Comparison of ENCODE assay signal across 11 mouse cellular contexts in the genomic region with DNA sequence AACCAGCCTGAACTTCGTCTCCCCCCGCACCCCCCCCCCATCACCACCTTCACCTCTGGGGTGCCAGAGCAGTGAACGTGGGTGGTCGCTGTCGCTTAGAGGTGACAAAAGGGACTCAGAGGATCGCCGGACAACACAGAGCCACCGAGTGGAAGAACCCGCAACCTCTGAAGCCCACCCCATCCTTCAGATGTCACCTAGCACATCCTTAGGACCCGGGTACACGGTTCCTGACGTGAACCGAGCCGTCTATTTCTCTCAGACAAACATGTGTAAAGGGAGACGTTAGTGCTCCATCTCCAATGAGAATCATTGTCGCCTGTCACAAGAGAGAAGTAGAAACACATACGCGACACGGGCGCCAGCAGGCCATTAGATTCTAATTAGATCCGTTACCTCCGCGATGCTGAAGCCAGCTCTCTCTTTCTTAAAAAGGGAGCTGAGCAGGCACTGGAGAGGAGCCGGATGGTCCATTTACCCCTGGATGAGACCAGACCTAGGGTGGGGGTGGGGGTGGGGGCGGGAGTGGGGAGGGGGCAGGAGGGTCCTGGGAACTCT. TPM values are rescaled to one million over a fixed set of nuclear protein-coding genes. Genes with fewer than 3 reads are reported as not detected.
DNase-seq lines count a peak whose midpoint lies in the region; ATAC-seq lines count a peak whose summit lies in the region.
"Had no signal": no experiment of that assay in that cellular context is flagged by ENCODE, and none has a peak within 500 bp of the region (broad histone marks: within the 10 kb centered on the region; RNA-seq: fewer than 3 reads in every experiment).

No protein-coding gene starts in this region.

- no peak overlapping the region for H3K4me3 ChIP-seq in embryonic facial prominence, embryonic 14.5 days (ENCODE audit: low read depth, low read length)
- H3K4me3 ChIP-seq in hindbrain, embryonic 16.5 days (ENCODE audit: low read length) = no peak overlapping the region
- H3K4me3 ChIP-seq in midbrain, embryonic 15.5 days = no peak overlapping the region
- H3K4me3 ChIP-seq: liver, embryonic 13.5 days; megakaryocyte, embryonic 14.5 days had no signal

- peaks cover 4% of the 10 kb centered on the region; the same call in 1 of the 2 replicates for H3K27me3 ChIP-seq in embryonic facial prominence, embryonic 14.5 days (replicated peaks; ENCODE audit: control insufficient read depth, insufficient read depth, low read length)
- no peaks in the 10 kb centered on the region for H3K27me3 ChIP-seq in hindbrain, embryonic 16.5 days (replicated peaks; ENCODE audit: control insufficient read depth, insufficient read depth, low read length)
- no peaks in the 10 kb centered on the region for H3K27me3 ChIP-seq in midbrain, embryonic 15.5 days (replicated peaks)
- H3K27me3 ChIP-seq: liver, embryonic 13.5 days had no signal

- no peak overlapping the region for H3K27ac ChIP-seq in embryonic facial prominence, embryonic 14.5 days (replicated peaks; ENCODE audit: low read depth, low read length)
- no peak overlapping the region for H3K27ac ChIP-seq in hindbrain, embryonic 16.5 days (ENCODE audit: low read depth, low read length)
- H3K27ac ChIP-seq in midbrain, embryonic 15.5 days = no peak overlapping the region
- H3K27ac ChIP-seq: liver, embryonic 13.5 days had no signal

- no peak overlapping the region for H3K9ac ChIP-seq in embryonic facial prominence, embryonic 14.5 days (ENCODE audit: low read depth, low read length)
- H3K9ac ChIP-seq in hindbrain, embryonic 16.5 days (ENCODE audit: low read depth, low read length) = no peak overlapping the region
- no peak overlapping the region for H3K9ac ChIP-seq in midbrain, embryonic 15.5 days
- H3K9ac ChIP-seq: liver, embryonic 13.5 days had no signal

- 12% methylated on average over 23 of the region's 25 CpGs for WGBS in embryonic facial prominence, embryonic 14.5 days
- WGBS in hindbrain, embryonic 16.5 days = 5% methylated on average over 25 of the region's 25 CpGs
- WGBS in midbrain, embryonic 15.5 days = 7% methylated on average over 25 of the region's 25 CpGs

- H3K4me2 ChIP-seq in embryonic facial prominence, embryonic 14.5 days (ENCODE audit: low read depth, low read length) = peak overlapping the region; percentile 29; the same call in 1 of the 2 replicates
- H3K4me2 ChIP-seq in hindbrain, embryonic 16.5 days (ENCODE audit: low read length) = peak overlapping the region; percentile 33
- H3K4me2 ChIP-seq in midbrain, embryonic 15.5 days = peak overlapping the region; percentile 7; the same call in 1 of the 2 replicates
- H3K4me2 ChIP-seq: liver, embryonic 13.5 days had no signal

- peak; percentile 29 for DNase-seq in embryo, embryonic 10 days (ENCODE audit: low spot score)
- no peak for DNase-seq in embryo, embryonic 10.5 days (ENCODE audit: low spot score)
- DNase-seq in embryonic facial prominence, embryonic 14.5 days (ENCODE audit: low spot score) = no peak
- no peak for DNase-seq in T-cell, adult 2 months (ENCODE audit: low spot score)
- DNase-seq in frontal cortex, postnatal 36 days (ENCODE audit: low spot score in 2 of 2) = no peak
- DNase-seq: liver, embryonic 13.5 days had no signal

- H3K9me3 ChIP-seq in embryonic facial prominence, embryonic 14.5 days (ENCODE audit: control insufficient read depth, low read length) = no peaks in the 10 kb centered on the region
- no peaks in the 10 kb centered on the region for H3K9me3 ChIP-seq in hindbrain, embryonic 16.5 days (ENCODE audit: control insufficient read depth, low read length)
- H3K9me3 ChIP-seq in midbrain, embryonic 15.5 days = no peaks in the 10 kb centered on the region
- H3K9me3 ChIP-seq: liver, embryonic 13.5 days; megakaryocyte, embryonic 14.5 days had no signal

- no peak for ATAC-seq in embryonic facial prominence, embryonic 14.5 days (ENCODE audit: low read depth)
- ATAC-seq in hindbrain, embryonic 16.5 days = no peak
- ATAC-seq in midbrain, embryonic 15.5 days (replicated peaks) = no peak
- no peak for ATAC-seq in megakaryocyte, adult 5-6 weeks (ENCODE audit: poor library complexity, severe bottlenecking)

- H3K4me1 ChIP-seq in embryonic facial prominence, embryonic 14.5 days (ENCODE audit: control insufficient read depth, insufficient read depth, low read length) = peaks cover 23% of the 10 kb centered on the region
- peaks cover 42% of the 10 kb centered on the region for H3K4me1 ChIP-seq in hindbrain, embryonic 16.5 days (ENCODE audit: control insufficient read depth, insufficient read depth, low read depth, low read length)
- H3K4me1 ChIP-seq in midbrain, embryonic 15.5 days = peaks cover 58% of the 10 kb centered on the region
- H3K4me1 ChIP-seq: liver, embryonic 13.5 days; megakaryocyte, embryonic 14.5 days had no signal

- no peaks in the 10 kb centered on the region for H3K36me3 ChIP-seq in embryonic facial prominence, embryonic 14.5 days (ENCODE audit: control insufficient read depth, insufficient read depth, low read length)
- no peaks in the 10 kb centered on the region for H3K36me3 ChIP-seq in hindbrain, embryonic 16.5 days (ENCODE audit: control insufficient read depth, insufficient read depth, low read length)
- H3K36me3 ChIP-seq in midbrain, embryonic 15.5 days (replicated peaks) = no peaks in the 10 kb centered on the region
- H3K36me3 ChIP-seq: liver, embryonic 13.5 days had no signal

RNA-seq across cellular contexts. Expression of a gene that starts 48.1 kb away (rescaled TPM):
- polyA plus RNA-seq in embryonic facial prominence, embryonic 14.5 days (2014; fragmentation: Nextera tagmentation; extraction: Ambion mirVana) = 6.7 and 9.4 TPM in 2 replicates
- 1.2 TPM in 2 replicates for polyA plus RNA-seq in hindbrain, embryonic 16.5 days (2015; fragmentation: Nextera tagmentation; extraction: Ambion mirVana)
- 1.5 and 1.6 TPM in 2 replicates for polyA plus RNA-seq in midbrain, embryonic 15.5 days (2015; fragmentation: Nextera tagmentation; extraction: Ambion mirVana)
- 0.29 and 0.39 TPM in 2 replicates for total RNA-seq in megakaryocyte, adult 5-6 weeks (2015)
- total RNA-seq in megakaryocyte, adult 5-6 weeks (2017) = 0.12 and 0.22 TPM in 2 replicates
- total RNA-seq: MEL had no signal
